Mouse (Mus musculus): ENCODE data around the gene Akap2.

The Akap2 gene

DNA sequence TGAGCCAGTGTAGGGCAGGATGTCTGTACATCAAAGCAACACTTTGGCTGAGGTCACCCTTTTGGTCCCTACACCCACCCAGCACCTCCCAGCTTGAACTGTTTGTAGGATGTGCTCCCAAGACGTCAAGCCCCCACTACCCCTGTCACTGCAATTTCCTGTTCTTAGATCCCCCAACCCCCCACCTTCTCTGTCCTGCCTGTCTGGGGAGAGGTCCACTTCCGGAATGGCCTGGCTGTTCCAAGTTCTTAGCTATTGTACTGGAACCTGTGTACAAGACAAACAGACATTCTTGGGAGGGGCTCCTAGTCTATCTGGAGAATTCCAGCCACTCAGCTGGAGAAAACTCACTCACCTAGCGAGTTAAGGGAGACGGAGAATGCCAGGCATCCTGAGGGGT is 116.7 kb downstream of the Akap2 start:
- no peak for DNase-seq (ENCODE audit: low spot score in 2 of 2)

DNA sequence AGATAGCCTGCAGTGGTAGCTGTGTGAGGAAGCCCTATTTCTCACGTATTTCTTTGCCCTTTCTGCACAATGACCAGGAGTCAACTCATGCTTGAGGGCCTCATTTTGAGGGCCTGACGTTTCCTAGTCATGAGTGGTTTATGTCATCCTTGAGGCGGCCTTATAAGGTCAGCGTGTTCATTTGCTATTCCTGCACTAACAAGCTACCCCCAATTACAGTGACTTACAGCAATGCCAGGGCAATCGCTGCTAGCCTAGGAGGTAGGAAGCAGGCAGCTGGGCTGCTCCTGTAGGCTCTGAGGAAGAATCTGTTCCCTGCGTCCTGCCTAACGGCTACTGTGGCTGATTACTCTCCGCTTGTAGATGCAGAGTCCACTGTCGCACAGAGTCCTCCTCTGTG is 119.6 kb downstream of the Akap2 start:
- no peak for DNase-seq (ENCODE audit: low spot score in 2 of 2)

DNA sequence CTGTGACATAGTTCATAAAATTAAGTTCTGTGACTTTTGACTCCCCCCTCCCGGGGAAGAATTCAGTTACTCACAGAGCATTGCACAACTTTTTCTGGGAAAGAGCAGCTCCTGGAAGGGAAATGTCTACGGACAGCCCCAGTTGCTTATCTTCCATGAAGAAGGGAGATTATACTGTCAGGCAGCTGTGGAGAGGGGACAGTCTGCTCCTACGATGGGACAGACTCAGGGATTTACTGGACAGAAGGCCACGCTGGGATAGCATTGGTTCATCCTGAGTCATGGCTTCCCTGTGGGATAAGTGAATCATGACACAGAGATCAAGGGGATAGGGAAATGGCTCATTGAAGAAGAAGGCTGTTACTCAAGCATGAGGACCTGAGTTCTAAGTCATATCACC is 121.9 kb downstream of the Akap2 start:
- DNase-seq (ENCODE audit: low spot score in 2 of 2), result no peak

- no peak for DNase-seq (ENCODE audit: low spot score in 2 of 2)
Observed at GRCm38 (mm10) chr4:57841911-57842310, 124.5 kb downstream of the Akap2 start.

GRCm38 (mm10) chr4:57842472-57843305 is 125.2 kb downstream of the Akap2 start:
- no peak for DNase-seq (ENCODE audit: low spot score in 2 of 2)

DNA sequence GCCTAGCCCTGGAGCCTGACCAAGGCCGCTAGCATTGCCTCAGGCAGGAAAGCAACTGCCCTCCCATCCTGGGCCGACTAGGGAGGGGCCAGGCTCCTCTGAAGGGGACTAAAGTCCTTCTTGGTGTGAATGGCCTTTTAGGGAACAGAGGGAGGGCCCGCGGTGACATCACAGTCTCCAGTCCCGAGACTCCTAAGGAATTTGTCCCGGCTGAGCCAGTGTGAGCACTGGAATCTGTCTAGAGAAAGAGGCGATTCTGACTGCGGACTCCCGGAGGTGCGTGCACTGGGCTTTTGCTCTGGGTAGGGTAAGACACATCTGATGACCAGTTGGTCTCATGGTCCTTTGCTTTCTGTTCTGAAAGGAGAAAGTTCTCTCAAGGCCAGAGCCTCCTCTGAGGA is 127.6 kb downstream of the Akap2 start:
- DNase-seq (ENCODE audit: low spot score in 2 of 2), result peak; percentile 13 to 29

DNA sequence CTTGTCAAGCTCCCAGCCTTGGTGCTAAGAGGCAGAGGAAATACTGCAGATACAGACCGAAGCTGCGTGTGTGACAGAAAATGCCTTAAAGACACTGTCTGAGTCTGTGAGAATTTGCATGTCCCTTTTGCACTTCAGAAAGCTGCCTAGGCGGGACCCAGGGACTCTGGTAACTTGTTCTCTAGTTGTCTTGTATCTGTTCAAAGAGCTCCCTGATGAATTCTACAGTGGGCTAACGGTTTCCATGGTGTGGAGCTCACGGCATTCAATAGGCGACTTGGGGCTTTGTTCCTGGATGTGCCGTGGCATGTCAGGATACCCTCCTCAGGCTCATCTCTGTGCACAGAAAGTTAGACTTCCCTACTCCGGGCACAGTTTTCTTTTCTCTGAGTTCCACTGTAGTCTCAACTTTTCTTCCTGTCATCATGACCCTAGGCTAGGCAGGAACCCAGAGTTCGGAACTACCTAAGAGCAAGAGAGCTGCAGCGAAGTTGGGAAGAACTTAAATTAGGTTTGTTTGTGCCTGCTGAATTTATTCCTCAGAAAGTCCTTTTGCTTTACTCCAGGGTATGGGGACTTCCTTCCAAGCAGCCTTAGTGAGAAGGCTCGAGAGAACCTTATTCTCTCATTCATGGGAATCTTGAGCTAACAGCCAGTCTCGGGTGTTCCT is 128.2 kb downstream of the Akap2 start:
- no peak for DNase-seq (ENCODE audit: low spot score in 2 of 2)

DNA sequence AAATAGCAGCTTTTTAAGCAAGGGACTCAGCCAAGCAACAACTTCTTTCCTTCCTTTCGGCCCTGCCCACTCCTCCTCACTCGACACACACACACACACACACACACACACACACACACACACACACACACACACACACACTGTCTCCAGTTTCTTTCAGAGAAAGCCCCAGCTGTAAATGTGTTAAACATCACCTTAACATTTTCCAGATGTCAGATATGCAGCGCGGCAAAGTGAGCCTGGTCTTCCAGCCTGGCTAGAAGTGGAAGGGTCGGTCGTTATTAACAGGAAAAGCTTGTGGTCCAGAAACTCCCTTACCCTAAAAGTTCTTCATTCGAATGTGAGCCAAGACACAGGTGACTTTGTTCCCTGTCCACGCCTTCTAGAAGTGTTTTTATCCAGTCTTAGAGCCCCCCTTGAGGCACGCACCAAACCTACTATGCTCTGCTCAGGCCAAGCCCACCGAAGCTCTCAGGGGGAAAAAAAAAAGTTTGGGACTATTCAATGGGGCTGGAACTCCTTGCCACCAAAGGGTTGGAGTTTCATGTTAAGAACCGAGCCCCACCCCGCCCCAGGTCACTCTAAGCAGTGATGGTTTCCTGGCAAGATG is 129.0 kb downstream of the Akap2 start:
- no peak for DNase-seq (ENCODE audit: low spot score in 2 of 2)

- DNase-seq (ENCODE audit: low spot score in 2 of 2), result no peak
Observed at GRCm38 (mm10) chr4:57846991-57847422, 129.6 kb downstream of the Akap2 start.

DNA sequence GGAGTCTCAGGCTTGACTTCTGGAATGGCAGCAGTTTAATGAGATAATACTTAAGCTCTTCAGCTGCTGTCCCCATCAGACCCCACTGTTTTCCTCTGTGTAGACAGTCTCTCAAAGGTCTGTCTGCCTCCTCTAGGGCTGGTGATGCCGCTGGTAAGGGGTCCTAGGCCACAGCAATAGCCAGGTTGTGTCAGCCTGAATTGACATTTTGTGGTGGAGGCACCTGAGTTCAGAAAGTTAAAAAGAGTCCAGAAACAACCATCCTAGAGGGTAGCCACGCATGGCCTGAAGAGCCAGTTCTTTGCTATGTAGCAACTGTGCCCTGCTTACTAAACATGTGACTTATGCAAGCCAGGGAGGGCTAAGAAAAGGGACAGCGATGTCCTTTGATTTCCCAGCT is 130.2 kb downstream of the Akap2 start:
- no peak for DNase-seq (ENCODE audit: low spot score in 2 of 2)

DNA sequence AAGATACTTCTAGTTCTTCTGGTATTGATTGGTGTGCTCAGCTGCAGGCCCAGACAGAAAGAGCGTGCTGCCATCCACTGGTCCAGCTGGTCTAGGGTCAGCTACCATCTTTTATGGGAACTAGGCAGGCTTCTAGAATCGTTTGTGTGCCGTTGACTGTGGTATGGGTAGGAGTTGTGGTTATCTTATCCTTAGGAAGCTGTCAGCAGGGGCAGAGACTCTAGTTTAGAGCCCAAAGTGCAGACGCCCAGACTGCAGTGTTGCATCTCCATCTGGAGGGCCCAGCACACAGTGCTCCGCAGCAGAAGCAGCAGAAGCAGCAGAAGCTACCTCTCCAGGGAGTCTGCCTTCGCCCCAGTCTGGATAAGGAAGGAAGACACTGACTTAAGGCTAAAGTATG is 132.0 kb downstream of the Akap2 start:
- no peak for DNase-seq (ENCODE audit: low spot score in 2 of 2)

- no peak for DNase-seq (ENCODE audit: low spot score in 2 of 2)
Observed at GRCm38 (mm10) chr4:57851731-57852130, 134.3 kb downstream of the Akap2 start.

DNA sequence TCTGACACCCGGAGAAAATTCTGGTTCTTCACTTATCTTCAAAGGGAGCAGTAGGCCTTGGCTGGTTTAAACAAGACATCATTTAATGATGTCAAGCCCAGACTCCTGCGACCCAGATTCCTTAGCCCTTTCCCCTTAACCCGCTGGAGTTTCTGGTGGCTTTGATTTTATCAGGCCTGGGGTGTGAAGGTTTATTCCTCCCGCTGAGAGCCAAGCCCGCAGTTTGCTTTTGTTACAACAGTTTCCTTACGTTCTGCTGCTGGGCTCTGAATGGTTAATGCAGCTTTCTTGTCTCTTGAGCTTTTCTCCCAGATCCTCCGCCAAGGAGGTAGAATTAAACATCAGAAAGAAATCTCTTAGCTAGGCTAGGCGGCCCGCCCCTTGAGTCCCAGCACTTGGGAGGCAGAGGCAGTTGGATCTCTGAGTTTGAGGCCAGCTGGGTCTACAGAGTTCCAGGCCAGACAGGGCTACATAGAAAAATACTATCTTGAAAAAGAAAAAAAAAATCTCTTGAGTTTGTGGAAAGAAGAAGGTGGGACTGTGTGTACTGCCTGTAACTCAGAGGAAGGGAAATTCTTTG is 135.1 kb downstream of the Akap2 start:
- no peak for DNase-seq (ENCODE audit: low spot score in 2 of 2)

DNA sequence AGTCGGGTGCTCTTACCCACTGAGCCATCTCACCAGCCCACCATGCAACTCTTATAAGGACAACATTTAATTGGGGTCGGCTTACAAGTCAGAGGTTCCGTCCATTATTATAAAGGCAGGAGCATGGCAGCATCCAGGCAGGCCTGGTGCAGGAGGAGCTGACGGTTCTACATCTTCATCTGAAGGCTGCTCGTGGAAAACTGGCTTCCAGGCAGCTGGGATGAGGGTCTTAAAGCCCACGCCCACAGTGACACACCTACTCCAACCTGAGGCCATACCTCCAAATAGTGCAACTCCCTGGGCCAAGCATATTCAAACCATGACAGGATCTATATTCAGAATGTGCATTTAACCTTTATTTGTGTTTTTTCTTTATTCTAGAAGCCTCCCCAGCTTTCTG is 136.7 kb downstream of the Akap2 start:
- DNase-seq (ENCODE audit: low spot score in 2 of 2), result no peak

DNA sequence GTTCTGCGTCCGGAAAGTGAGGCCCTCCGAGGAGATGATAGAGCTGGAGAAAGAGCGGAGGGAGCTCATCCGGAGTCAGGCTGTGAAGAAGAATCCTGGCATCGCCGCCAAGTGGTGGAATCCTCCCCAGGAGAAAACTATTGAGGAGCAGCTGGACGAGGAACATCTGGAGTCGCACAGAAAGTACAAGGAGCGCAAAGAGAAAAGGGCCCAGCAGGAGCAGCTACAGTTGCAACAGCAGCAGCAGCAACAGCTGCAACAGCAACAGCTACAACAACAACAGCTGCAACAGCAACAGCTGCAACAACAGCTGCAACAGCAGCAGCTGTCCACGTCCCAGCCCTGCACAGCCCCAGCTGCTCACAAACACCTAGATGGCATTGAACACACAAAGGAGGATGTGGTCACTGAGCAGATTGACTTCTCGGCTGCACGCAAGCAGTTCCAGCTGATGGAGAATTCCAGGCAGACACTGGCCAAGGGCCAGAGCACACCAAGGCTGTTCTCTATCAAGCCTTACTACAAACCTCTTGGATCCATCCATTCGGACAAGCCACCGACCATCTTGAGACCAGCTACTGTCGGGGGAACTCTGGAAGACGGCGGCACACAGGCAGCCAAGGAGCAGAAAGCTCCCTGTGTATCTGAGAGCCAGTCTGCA is 138.0 kb downstream of the Akap2 start:
- DNase-seq (ENCODE audit: low spot score in 2 of 2), result no peak

GRCm38 (mm10) chr4:57856673-57857072 is 139.2 kb downstream of the Akap2 start:
- DNase-seq (ENCODE audit: low spot score in 2 of 2), result no peak

DNA sequence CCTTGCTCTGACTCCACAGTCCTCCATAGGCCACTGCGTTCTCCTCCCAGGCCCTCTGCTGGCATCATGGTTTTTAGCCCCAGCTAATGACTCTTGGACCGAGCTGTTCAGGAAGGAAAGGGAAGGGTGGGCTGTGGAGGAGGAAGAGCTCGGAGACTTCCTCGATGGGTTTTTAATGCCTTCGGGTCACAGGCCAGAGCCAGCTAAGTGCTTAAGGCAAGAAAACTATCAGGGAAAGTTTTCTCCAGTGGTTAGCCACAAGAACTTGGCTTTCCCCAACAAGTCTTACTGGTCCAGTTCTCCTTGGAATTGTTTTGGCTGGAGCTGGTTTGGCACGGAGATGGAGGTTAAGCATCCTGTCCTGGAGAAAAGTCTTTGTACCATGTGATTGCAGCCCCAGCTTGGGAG is 142.8 kb downstream of the Akap2 start:
- DNase-seq (ENCODE audit: low spot score in 2 of 2), result no peak

DNA sequence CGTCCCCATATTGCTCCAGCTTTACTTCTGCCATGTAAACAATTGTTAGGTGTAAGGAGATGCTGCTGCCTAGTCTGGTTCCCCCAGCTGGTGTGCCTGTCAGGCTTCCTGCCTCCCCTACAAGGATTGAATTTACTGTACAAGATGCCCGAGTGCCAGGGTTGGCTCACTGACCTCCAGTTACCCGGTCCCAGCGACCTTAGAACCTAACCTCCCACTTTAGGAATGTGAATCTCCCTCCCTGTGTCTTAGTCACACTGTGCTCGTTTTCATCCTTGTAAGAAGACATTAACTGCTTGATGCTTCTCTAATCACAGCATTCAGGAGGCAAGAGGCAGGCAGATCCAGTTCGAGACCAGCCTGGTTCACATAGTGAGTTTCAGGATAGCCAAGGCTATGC is 143.7 kb downstream of the Akap2 start:
- no peak for DNase-seq (ENCODE audit: low spot score in 2 of 2)

GRCm38 (mm10) chr4:57861856-57862255 is 144.4 kb downstream of the Akap2 start:
- DNase-seq (ENCODE audit: low spot score in 2 of 2), result no peak

GRCm38 (mm10) chr4:57862269-57862986 is 145.0 kb downstream of the Akap2 start:
- DNase-seq (ENCODE audit: low spot score in 2 of 2), result peak in 1 of 2 experiments; percentile 34

- no peak for DNase-seq (ENCODE audit: low spot score in 2 of 2)
Observed at GRCm38 (mm10) chr4:57866088-57866487, 148.6 kb downstream of the Akap2 start.
